Mouse (Mus musculus) liver, embryonic 14.5 days (tissue): ENCODE measurements around the gene Fgr. TPM values are rescaled to one million over a fixed set of nuclear protein-coding genes. Genes with fewer than 3 reads are reported as not detected.

Experiments used
- ATAC-seq: fragments of 200-750 bp; cut with Nextera tagmentation; 2 replicates; pipeline ENCODE4 v1.8.0; 2017; ENCODE audit warnings: moderate number of reproducible peaks, mild to moderate bottlenecking, moderate library complexity; ENCODE audit not compliant: insufficient read depth
- DNase-seq, 3 experiments: peaks; one replicate each; pipeline ENCODE4 v3.0.0-alpha.2; 2012 to 2013; ENCODE audit warnings: low read depth in 3 of 3, low spot score in 3 of 3
- H3K27ac ChIP-seq: fragments of 300-500 bp; sonication (generic); 2 replicates; pipeline ENCODE4 v1.5.1; 2014; ENCODE audit warnings: moderate library complexity, mild to moderate bottlenecking, control low read depth, inconsistent platforms
- H3K27me3 ChIP-seq: fragments of 300-500 bp; sonication (generic); 2 replicates; pipeline ENCODE4 v1.6.1; 2014; ENCODE audit warnings: mild to moderate bottlenecking, low read length, moderate library complexity; ENCODE audit not compliant: control insufficient read depth, insufficient read depth
- H3K36me3 ChIP-seq: fragments of 300-500 bp; sonication (generic); replicated peaks from 2 replicates; pipeline ENCODE4 v1.6.1; 2014; ENCODE audit warnings: low read depth; ENCODE audit not compliant: control insufficient read depth, insufficient read depth
- H3K4me1 ChIP-seq, 2 experiments: fragments of 200-500 bp in 1 of 2; fragments of 300-500 bp in 1 of 2; sonication (generic) in 1 of 2; replicated peaks; 2 replicates each; pipeline ENCODE4 v1.6.1; 2012 to 2014; ENCODE audit warnings: antibody characterized with exemption in 1 of 2, inconsistent platforms in 1 of 2, low read length in 1 of 2; ENCODE audit not compliant: control insufficient read depth in 2 of 2, insufficient read depth in 2 of 2
- H3K4me2 ChIP-seq: fragments of 300-500 bp; sonication (generic); 2 replicates; pipeline ENCODE4 v1.6.1; 2014; ENCODE audit warnings: low read depth, mild to moderate bottlenecking, control low read depth, moderate library complexity
- H3K4me3 ChIP-seq, 2 experiments: fragments of 200-500 bp in 1 of 2; fragments of 300-500 bp in 1 of 2; sonication (generic) in 1 of 2; 2 replicates each; pipeline ENCODE4 v1.5.1; 2012 to 2014; ENCODE audit warnings: low read depth in 2 of 2, low read length in 2 of 2, mild to moderate bottlenecking in 2 of 2, control low read depth in 1 of 2, inconsistent platforms in 1 of 2, moderate library complexity in 1 of 2; ENCODE audit not compliant: insufficient read depth in 1 of 2
- H3K9ac ChIP-seq: fragments of 300-500 bp; sonication (generic); replicated peaks from 2 replicates; pipeline ENCODE4 v1.6.1; 2014; ENCODE audit warnings: mild to moderate bottlenecking, control low read depth, moderate library complexity
- H3K9me3 ChIP-seq: fragments of 300-500 bp; sonication (generic); 2 replicates; pipeline ENCODE4 v1.6.1; 2016; ENCODE audit warnings: low read length, mixed read lengths; ENCODE audit not compliant: control insufficient read depth
- CTCF ChIP-seq: IDR thresholded peaks from 2 replicates; pipeline ENCODE4 v1.5.1; 2016; ENCODE audit warnings: antibody characterized with exemption, low read depth, control low read depth
- EP300 ChIP-seq: IDR thresholded peaks from 2 replicates; pipeline ENCODE4 v1.6.1; 2016; ENCODE audit warnings: antibody characterized with exemption, low read depth
- WGBS: fragments of 180-500 bp; shearing (Covaris S2); extraction: QIAGEN DNeasy Blood & Tissue Kit; methylation state at CpG from one replicate; pipeline ENCODE4 v1.1.7; 2014; ENCODE audit not compliant: insufficient replicate concordance; 5-methylcytosine and 5-hydroxymethylcytosine counted together
- polyA plus RNA-seq, 2 experiments: library from polyadenylated mRNA; depleted of rRNA in 1 of 2; stranded (reverse) in 1 of 2; unstranded in 1 of 2; fragments of >200 nt; fragmentation: Nextera tagmentation in 1 of 2; extraction: Ambion mirVana in 1 of 2; gene quantifications; 2 replicates each; pipeline versions ENCODE4 v1.2.1 to v1.2.3; 2012 to 2014

The Fgr gene
- polyA plus RNA-seq, 2 experiments: 0.75 to 0.79 TPM

DNA sequence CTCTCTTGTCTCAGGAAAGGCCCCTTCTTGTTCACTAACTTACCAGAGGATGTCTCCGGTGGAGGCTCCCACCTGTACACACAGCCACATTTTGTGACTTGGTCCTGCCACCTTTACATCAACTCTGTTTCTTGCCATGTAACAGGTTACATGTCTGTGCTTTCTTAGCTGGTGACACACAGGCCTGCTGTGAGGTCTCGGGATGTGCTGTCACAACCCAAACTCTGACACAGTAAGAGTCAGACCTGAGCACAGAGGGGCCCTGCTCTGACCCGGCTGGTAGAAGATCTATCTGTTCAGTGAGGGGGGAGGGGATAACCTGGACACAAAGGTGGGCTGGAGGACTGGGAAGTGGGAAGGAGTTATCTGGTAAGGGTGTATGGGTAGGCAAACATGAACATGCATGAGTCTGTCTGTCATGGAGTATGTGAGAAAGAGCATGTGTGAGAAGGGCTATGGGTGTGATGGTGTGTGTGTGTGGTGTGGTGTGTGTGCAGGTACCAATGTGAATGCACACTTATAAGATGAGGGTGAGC lies 44.4 kb downstream of the Fgr start:
- Histone ChIP-seq H3K27me3 (peaks cover 3% of the 10 kb centered on the region; the same call in 1 of the 2 replicates), H3K9me3 (no peaks in the 10 kb centered on the region), H3K4me3 (no peak overlapping the region), H3K27ac (no peak overlapping the region), H3K4me1 (peaks cover 0 to 3% of the 10 kb centered on the region in 2 experiments; a peak in 1 of 4 replicates), H3K4me2 (no peak overlapping the region), H3K36me3 (no peaks in the 10 kb centered on the region), H3K9ac (no peak overlapping the region)
- 63% methylated on average over 3 of the region's 3 CpGs for WGBS
- no peak for TF ChIP-seq EP300
- TF ChIP-seq CTCF: no peak
- ATAC-seq: no peak
- no peak for DNase-seq

- ATAC-seq (no peak), DNase-seq (no peak)
- Histone ChIP-seq H3K27ac (no peak overlapping the region), H3K27me3 (no peaks in the 10 kb centered on the region), H3K4me3 (no peak overlapping the region), H3K9me3 (no peaks in the 10 kb centered on the region), H3K4me1 (peaks cover 0 to 3% of the 10 kb centered on the region in 2 experiments; a peak in 2 of 4 replicates), H3K4me2 (no peak overlapping the region), H3K36me3 (no peaks in the 10 kb centered on the region), H3K9ac (no peak overlapping the region)
- TF ChIP-seq CTCF: no peak
- TF ChIP-seq EP300: no peak
- WGBS: 73% methylated on average over 5 of the region's 6 CpGs
Measured at GRCm38 (mm10) chr4:133020721-133021120, 46.8 kb downstream of the Fgr start.

DNA sequence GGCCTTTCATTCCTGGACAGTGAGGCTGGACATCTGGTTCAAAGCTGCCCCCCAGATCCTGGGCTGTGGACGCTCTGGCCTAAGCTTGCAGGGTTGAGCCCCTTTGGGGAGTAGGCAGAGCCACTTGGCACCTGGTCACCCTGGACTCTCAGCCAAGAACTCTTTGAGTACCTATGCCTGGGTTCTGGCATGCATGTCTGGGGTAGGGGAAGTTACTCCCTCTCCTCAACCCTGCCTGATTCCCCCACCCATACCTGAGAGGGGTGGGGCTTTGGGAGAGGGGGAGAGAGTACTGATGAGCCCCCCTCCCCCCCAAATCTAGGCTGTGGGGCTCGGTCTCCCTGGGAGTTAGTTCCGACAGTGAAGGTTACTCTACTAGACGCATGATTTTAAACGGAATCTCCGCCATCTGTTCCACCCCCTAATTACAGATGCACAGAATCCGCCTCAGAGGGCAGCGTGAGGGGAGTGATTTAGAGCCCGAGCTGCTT lies 47.3 kb downstream of the Fgr start:
- Histone ChIP-seq H3K4me3 (no peak overlapping the region), H3K27ac (no peak overlapping the region), H3K4me2 (no peak overlapping the region), H3K27me3 (no peaks in the 10 kb centered on the region), H3K9me3 (no peaks in the 10 kb centered on the region), H3K9ac (no peak overlapping the region), H3K4me1 (peaks cover 0 to 3% of the 10 kb centered on the region in 2 experiments; a peak in 2 of 4 replicates), H3K36me3 (no peaks in the 10 kb centered on the region)
- WGBS: 52% methylated on average over 9 of the region's 9 CpGs
- ATAC-seq (no peak), DNase-seq (no peak)
- TF ChIP-seq EP300 (no peak), CTCF (no peak)

- no peak for TF ChIP-seq EP300
- TF ChIP-seq CTCF: no peak
- WGBS: 71% methylated on average over 14 of the region's 14 CpGs
- Histone ChIP-seq H3K4me3 (no peak overlapping the region), H3K4me1 (no peaks in the 10 kb centered on the region; a peak in 1 of 4 replicates), H3K4me2 (no peak overlapping the region), H3K36me3 (no peaks in the 10 kb centered on the region), H3K27me3 (no peaks in the 10 kb centered on the region), H3K27ac (no peak overlapping the region), H3K9me3 (no peaks in the 10 kb centered on the region), H3K9ac (no peak overlapping the region)
- ATAC-seq (no peak), DNase-seq (no peak)
Measured at GRCm38 (mm10) chr4:133022217-133022616, 48.3 kb downstream of the Fgr start.

GRCm38 (mm10) chr4:133022954-133023635 lies 49.2 kb downstream of the Fgr start:
- Histone ChIP-seq H3K4me1 (peaks cover 0 to 1% of the 10 kb centered on the region in 2 experiments; a peak in 2 of 4 replicates), H3K9me3 (no peaks in the 10 kb centered on the region), H3K36me3 (no peaks in the 10 kb centered on the region), H3K9ac (no peak overlapping the region), H3K4me3 (no peak overlapping the region), H3K4me2 (no peak overlapping the region), H3K27me3 (no peaks in the 10 kb centered on the region), H3K27ac (no peak overlapping the region)
- WGBS: 77% methylated on average over 14 of the region's 14 CpGs
- ATAC-seq: no peak
- no peak for DNase-seq
- TF ChIP-seq CTCF: no peak
- no peak for TF ChIP-seq EP300
